Mouse (Mus musculus) heart, adult 11 months (tissue): Measurements from ENCODE around the gene Havcr2.
A peak's percentile ranks its signal among the peaks of the same experiment; 100 is the strongest.
"Not testable (repeated sequence)": the region's sequence is repeated elsewhere in the genome, so short reads cannot be mapped to it uniquely, and the experiment has no call there.

Source experiments
- DNase-seq: peaks from one replicate; pipeline ENCODE4 v3.0.0; 2022

Havcr2 gene

GRCm38 (mm10) chr11:46454453-46455045 lies at the start of gene Havcr2:
Gene Havcr2 (plus strand): TSS chr11:46454935.
- peak; percentile 93 for DNase-seq

- DNase-seq, result peak; percentile 60
Measured at GRCm38 (mm10) chr11:46404986-46405385, 49.7 kb upstream of the Havcr2 start.

GRCm38 (mm10) chr11:46406721-46407120 lies 48.0 kb upstream of the Havcr2 start:
- peak; percentile 74 for DNase-seq

GRCm38 (mm10) chr11:46410018-46410563 lies 44.6 kb upstream of the Havcr2 start:
- peak; percentile 84 for DNase-seq

- DNase-seq, result peak; percentile 64
Measured at GRCm38 (mm10) chr11:46418438-46418837, 36.3 kb upstream of the Havcr2 start.

GRCm38 (mm10) chr11:46418860-46419259 lies 35.9 kb upstream of the Havcr2 start:
- DNase-seq, result no peak

GRCm38 (mm10) chr11:46421086-46421888 lies 33.4 kb upstream of the Havcr2 start:
- peak; percentile 45 for DNase-seq

- DNase-seq, result not testable (repeated sequence)
Measured at GRCm38 (mm10) chr11:46428131-46428530, 26.6 kb upstream of the Havcr2 start.

- peak; percentile 22 for DNase-seq
Measured at GRCm38 (mm10) chr11:46430123-46430522, 24.6 kb upstream of the Havcr2 start.

GRCm38 (mm10) chr11:46431129-46431528 lies 23.6 kb upstream of the Havcr2 start:
- DNase-seq, result peak; percentile 92

- DNase-seq, result peak; percentile 49
Measured at GRCm38 (mm10) chr11:46435363-46435762, 19.4 kb upstream of the Havcr2 start.

GRCm38 (mm10) chr11:46436760-46437458 lies 17.8 kb upstream of the Havcr2 start, which contains the start of gene Med7:
Gene Med7 (plus strand): TSS chr11:46436925.
- DNase-seq, result peak; percentile 100

GRCm38 (mm10) chr11:46437459-46438000 lies 17.2 kb upstream of the Havcr2 start:
- DNase-seq, result no peak

- DNase-seq, result peak; percentile 16
Measured at GRCm38 (mm10) chr11:46439005-46439543, 15.7 kb upstream of the Havcr2 start.

GRCm38 (mm10) chr11:46441774-46442173 lies 13.0 kb upstream of the Havcr2 start:
- no peak for DNase-seq

GRCm38 (mm10) chr11:46443152-46443551 lies 11.6 kb upstream of the Havcr2 start:
- DNase-seq, result peak; percentile 35

GRCm38 (mm10) chr11:46443979-46444378 lies 10.8 kb upstream of the Havcr2 start:
- no peak for DNase-seq

- DNase-seq, result peak; percentile 17
Measured at GRCm38 (mm10) chr11:46446150-46446549, 8.6 kb upstream of the Havcr2 start.

GRCm38 (mm10) chr11:46447644-46448484 lies 6.9 kb upstream of the Havcr2 start:
- peak; percentile 76 for DNase-seq

- DNase-seq, result peak; percentile 92
Measured at GRCm38 (mm10) chr11:46449461-46450080, 5.2 kb upstream of the Havcr2 start.

GRCm38 (mm10) chr11:46459960-46460359 lies 5.2 kb downstream of the Havcr2 start:
- DNase-seq, result no peak
